Mouse (Mus musculus) kidney, adult 2 months (tissue): ENCODE measurements around the gene Ccn5. TPM values are rescaled to one million over a fixed set of nuclear protein-coding genes. Genes with fewer than 3 reads are reported as not detected.

ENCODE experiments used
- DNase-seq: peaks from one replicate; pipeline ENCODE4 v3.0.0; 2021
- H3K27ac ChIP-seq: fragments of 200-500 bp; 2 replicates; pipeline ENCODE4 v1.5.1; 2012; ENCODE audit warnings: low read depth, low read length, control low read depth, inconsistent platforms; ENCODE audit not compliant: insufficient read depth
- H3K27me3 ChIP-seq: fragments of 200-500 bp; replicated peaks from 2 replicates; pipeline ENCODE4 v1.6.1; 2012; ENCODE audit warnings: mild to moderate bottlenecking, moderate library complexity, low read length, inconsistent platforms; ENCODE audit not compliant: control insufficient read depth, insufficient read depth
- H3K36me3 ChIP-seq: fragments of 200-500 bp; 2 replicates; pipeline ENCODE4 v1.6.1; 2012; ENCODE audit warnings: mild to moderate bottlenecking, moderate library complexity, low read length, inconsistent platforms; ENCODE audit not compliant: control insufficient read depth, insufficient read depth
- H3K4me1 ChIP-seq: fragments of 200-500 bp; 2 replicates; pipeline ENCODE4 v1.6.1; 2011; ENCODE audit warnings: low read length; ENCODE audit not compliant: control insufficient read depth, insufficient read depth
- H3K4me3 ChIP-seq: fragments of 200-500 bp; 2 replicates; pipeline ENCODE4 v1.5.1; 2011; ENCODE audit warnings: mild to moderate bottlenecking, low read depth, low read length, control low read depth; ENCODE audit not compliant: insufficient read depth
- CTCF ChIP-seq: fragments of 200-500 bp; conservative IDR thresholded peaks from 2 replicates; pipeline ENCODE4 v1.5.1; 2011; ENCODE audit warnings: low read depth, mild to moderate bottlenecking, control low read depth, low read length, moderate library complexity, mixed read lengths; ENCODE audit not compliant: insufficient read depth, insufficient read length
- POLR2A ChIP-seq: fragments of 200-500 bp; IDR thresholded peaks from one replicate; pipeline ENCODE4 v1.6.1; 2011; ENCODE audit warnings: low read depth, low read length, control low read depth
- WGBS: fragments of 180-500 bp; shearing (Covaris S2); methylation state at CpG from one replicate; pipeline ENCODE4 v1.1.7; 2018; 5-methylcytosine and 5-hydroxymethylcytosine counted together
- polyA plus RNA-seq: library from polyadenylated mRNA; depleted of rRNA; stranded (reverse); fragments of >200 nt; gene quantifications from 2 replicates; pipeline ENCODE4 v1.2.3, GENCODE M21; 2012

The Ccn5 gene
- polyA plus RNA-seq, 1 experiment: 0.41 TPM

- Histone ChIP-seq H3K4me3 (no peak overlapping the region), H3K4me1 (no peaks in the 10 kb centered on the region), H3K27ac (no peak overlapping the region), H3K36me3 (no peaks in the 10 kb centered on the region), H3K27me3 (no peaks in the 10 kb centered on the region)
- TF ChIP-seq POLR2A (no peak), CTCF (no peak)
- peak; percentile 62 for DNase-seq
- 38% methylated on average over 6 of the region's 6 CpGs for WGBS
These were observed 18.9 kb downstream of the Ccn5 start for GRCm38 (mm10) chr2:163839519-163839918.

- Histone ChIP-seq H3K4me1 (no peaks in the 10 kb centered on the region), H3K27ac (no peak overlapping the region), H3K4me3 (no peak overlapping the region), H3K36me3 (no peaks in the 10 kb centered on the region), H3K27me3 (no peaks in the 10 kb centered on the region)
- TF ChIP-seq POLR2A: no peak
- TF ChIP-seq CTCF: no peak
- 38% methylated on average over 4 of the region's 4 CpGs for WGBS
- DNase-seq: no peak
These were observed 21.4 kb downstream of the Ccn5 start for GRCm38 (mm10) chr2:163842043-163842442.

GRCm38 (mm10) chr2:163853461-163853901 lies 32.8 kb downstream of the Ccn5 start, which contains the start of gene Kcnk15:
TSS of gene Kcnk15 (plus strand) at chr2:163853651.
- Histone ChIP-seq H3K4me3 (no peak within 1 kb of the TSS), H3K4me1 (no peaks in the 10 kb centered on the region), H3K27me3 (peaks cover 1% of the 10 kb centered on the region; the same call in 1 of the 2 replicates), H3K36me3 (no peaks in the 10 kb centered on the region), H3K27ac (no peak within 1 kb of the TSS)
- no peak for TF ChIP-seq CTCF
- no peak for TF ChIP-seq POLR2A
- 1% methylated on average over 38 of the region's 38 CpGs for WGBS
- no peak for DNase-seq

- no peaks in the 10 kb centered on the region for H3K4me1 ChIP-seq
- H3K27ac ChIP-seq: no peak overlapping the region
- DNase-seq: no peak
- peaks cover 1% of the 10 kb centered on the region; the same call in 1 of the 2 replicates for H3K27me3 ChIP-seq
- WGBS: 74% methylated on average over 6 of the region's 6 CpGs
- H3K4me3 ChIP-seq: no peak overlapping the region
- H3K36me3 ChIP-seq: no peaks in the 10 kb centered on the region
- TF ChIP-seq POLR2A (no peak), CTCF (no peak)
These were observed 36.6 kb downstream of the Ccn5 start for GRCm38 (mm10) chr2:163857233-163857632.

GRCm38 (mm10) chr2:163858254-163858947 lies 37.7 kb downstream of the Ccn5 start:
- Histone ChIP-seq H3K27ac (no peak overlapping the region), H3K27me3 (peaks cover 1% of the 10 kb centered on the region; the same call in 1 of the 2 replicates)
- 12% methylated on average over 50 of the region's 50 CpGs for WGBS

GRCm38 (mm10) chr2:163865311-163865710 lies 44.6 kb downstream of the Ccn5 start:
- H3K36me3 ChIP-seq: no peaks in the 10 kb centered on the region
- H3K27ac ChIP-seq: no peak overlapping the region
- TF ChIP-seq CTCF: no peak
- no peak for TF ChIP-seq POLR2A
- H3K4me3 ChIP-seq: no peak overlapping the region
- no peaks in the 10 kb centered on the region for H3K4me1 ChIP-seq
- WGBS: 85% methylated on average over 5 of the region's 5 CpGs
- DNase-seq: no peak
- no peaks in the 10 kb centered on the region for H3K27me3 ChIP-seq

More at GRCm38 (mm10) chr2:163858254-163858947, 37.7 kb downstream of the Ccn5 start:
- no peaks in the 10 kb centered on the region for H3K36me3 ChIP-seq
- no peaks in the 10 kb centered on the region for H3K4me1 ChIP-seq
- H3K4me3 ChIP-seq: no peak overlapping the region
- DNase-seq: no peak
- TF ChIP-seq POLR2A (no peak), CTCF (peak; percentile 50)

GRCm38 (mm10) chr2:163866061-163866460 lies 45.4 kb downstream of the Ccn5 start:
- Histone ChIP-seq H3K27ac (no peak overlapping the region), H3K36me3 (no peaks in the 10 kb centered on the region), H3K4me1 (no peaks in the 10 kb centered on the region), H3K4me3 (no peak overlapping the region), H3K27me3 (no peaks in the 10 kb centered on the region)
- TF ChIP-seq POLR2A (no peak), CTCF (no peak)
- 93% methylated on average over 9 of the region's 9 CpGs for WGBS
- no peak for DNase-seq

- Histone ChIP-seq H3K27me3 (no peaks in the 10 kb centered on the region), H3K4me1 (no peaks in the 10 kb centered on the region), H3K36me3 (no peaks in the 10 kb centered on the region), H3K4me3 (no peak overlapping the region), H3K27ac (no peak overlapping the region)
- WGBS: 73% methylated on average over 5 of the region's 5 CpGs
- TF ChIP-seq CTCF: no peak
- no peak for TF ChIP-seq POLR2A
- no peak for DNase-seq
These were observed 49.1 kb downstream of the Ccn5 start for GRCm38 (mm10) chr2:163869783-163870182.
